Mouse (Mus musculus) common myeloid progenitor, adult 5-6 weeks (primary cell): ENCODE results near the gene Kcnq1. TPM values are rescaled to one million over a fixed set of nuclear protein-coding genes. Genes with fewer than 3 reads are reported as not detected.

Experiments
- ATAC-seq: replicated peaks from 2 replicates; pipeline ENCODE4 v1.8.0; 2016; ENCODE audit warnings: low read depth, mild to moderate bottlenecking, moderate TSS enrichment, inconsistent platforms; ENCODE audit not compliant: poor library complexity, severe bottlenecking
- total RNA-seq: library from RNA; stranded (forward); fragments of 200-1000, 187-1606 nt; gene quantifications from 2 replicates; pipeline ENCODE4 v1.2.3, GENCODE M21; 2017

The Kcnq1 gene
- total RNA-seq, 1 experiment from 2014 or later = not detected

- 0 out of 2 replicates have a peak, but pooled peaks have one; percentile 25 for ATAC-seq
Measured at GRCm38 (mm10) chr7:143169371-143169770, 63.2 kb downstream of the Kcnq1 start.

- peak; percentile 39; the same call in 1 of the 2 replicates for ATAC-seq
Measured at GRCm38 (mm10) chr7:143172914-143173547, 66.9 kb downstream of the Kcnq1 start.

- no peak for ATAC-seq
Measured at GRCm38 (mm10) chr7:143174633-143175032, 68.5 kb downstream of the Kcnq1 start.

GRCm38 (mm10) chr7:143178831-143179230 is 72.7 kb downstream of the Kcnq1 start:
- ATAC-seq = no peak

- peak; percentile 98 for ATAC-seq
Measured at GRCm38 (mm10) chr7:143180761-143181160, 74.6 kb downstream of the Kcnq1 start.

- ATAC-seq = no peak
Measured at GRCm38 (mm10) chr7:143181311-143181710, 75.1 kb downstream of the Kcnq1 start.

GRCm38 (mm10) chr7:143185506-143185905 is 79.3 kb downstream of the Kcnq1 start:
- no peak for ATAC-seq

- no peak for ATAC-seq
Measured at GRCm38 (mm10) chr7:143186378-143186777, 80.2 kb downstream of the Kcnq1 start.

GRCm38 (mm10) chr7:143187181-143187580 is 81.0 kb downstream of the Kcnq1 start:
- no peak for ATAC-seq

- ATAC-seq = no peak
Measured at GRCm38 (mm10) chr7:143188589-143188988, 82.4 kb downstream of the Kcnq1 start.

GRCm38 (mm10) chr7:143189965-143190722 is 84.0 kb downstream of the Kcnq1 start:
- ATAC-seq = no peak

GRCm38 (mm10) chr7:143190911-143191310 is 84.7 kb downstream of the Kcnq1 start:
- ATAC-seq = no peak

- no peak for ATAC-seq
Measured at GRCm38 (mm10) chr7:143192392-143192791, 86.2 kb downstream of the Kcnq1 start.

- ATAC-seq = no peak
Measured at GRCm38 (mm10) chr7:143194064-143194463, 87.9 kb downstream of the Kcnq1 start.

GRCm38 (mm10) chr7:143197951-143198440 is 91.8 kb downstream of the Kcnq1 start:
- ATAC-seq = no peak

- ATAC-seq = no peak
Measured at GRCm38 (mm10) chr7:143198443-143198842, 92.3 kb downstream of the Kcnq1 start.

- ATAC-seq = no peak
Measured at GRCm38 (mm10) chr7:143201255-143201654, 95.1 kb downstream of the Kcnq1 start.

GRCm38 (mm10) chr7:143203897-143204296 is 97.7 kb downstream of the Kcnq1 start:
- ATAC-seq = no peak

GRCm38 (mm10) chr7:143207044-143207443 is 100.9 kb downstream of the Kcnq1 start:
- ATAC-seq = peak; percentile 25; the same call in 1 of the 2 replicates

- no peak for ATAC-seq
Measured at GRCm38 (mm10) chr7:143210796-143211195, 104.6 kb downstream of the Kcnq1 start.

- ATAC-seq = no peak
Measured at GRCm38 (mm10) chr7:143251206-143251605, 145.0 kb downstream of the Kcnq1 start.
